In genomic region chr16:97312960-97313686, GRCm38 (mm10) we compare ENCODE assay signal across 9 mouse cellular contexts. TPM values are rescaled to one million over a fixed set of nuclear protein-coding genes. Genes with fewer than 3 reads are reported as not detected.
DNase-seq lines count a peak whose midpoint lies in the region; ATAC-seq and TF ChIP-seq lines count a peak whose summit lies in the region.
"Had no signal": no experiment of that assay in that cellular context is flagged by ENCODE, and none has a peak within 500 bp of the region (broad histone marks: within the 10 kb centered on the region; RNA-seq: fewer than 3 reads in every experiment).

No protein-coding gene starts in this region.

- H3K9ac ChIP-seq in kidney, embryonic 16.5 days (replicated peaks; ENCODE audit: low read length), result no peak overlapping the region
- H3K9ac ChIP-seq in limb, embryonic 13.5 days, result no peak overlapping the region
- H3K9ac ChIP-seq in stomach, postnatal 0 days (ENCODE audit: low read length), result no peak overlapping the region
- H3K9ac ChIP-seq: embryonic facial prominence, embryonic 15.5 days had no signal

- no peaks in the 10 kb centered on the region for H3K9me3 ChIP-seq in embryonic facial prominence, embryonic 10.5 days
- no peaks in the 10 kb centered on the region for H3K9me3 ChIP-seq in heart, embryonic 10.5 days
- no peaks in the 10 kb centered on the region for H3K9me3 ChIP-seq in kidney, embryonic 16.5 days (ENCODE audit: low read length)
- H3K9me3 ChIP-seq in limb, embryonic 13.5 days, result no peaks in the 10 kb centered on the region
- no peaks in the 10 kb centered on the region for H3K9me3 ChIP-seq in stomach, postnatal 0 days (ENCODE audit: control insufficient read depth, low read length)
- H3K9me3 ChIP-seq: embryonic facial prominence, embryonic 15.5 days had no signal

- H3K4me3 ChIP-seq in embryonic facial prominence, embryonic 10.5 days, result no peak overlapping the region
- H3K4me3 ChIP-seq in heart, embryonic 10.5 days, result no peak overlapping the region
- no peak overlapping the region for H3K4me3 ChIP-seq in kidney, embryonic 16.5 days (ENCODE audit: low read length)
- H3K4me3 ChIP-seq in limb, embryonic 13.5 days, result no peak overlapping the region
- no peak overlapping the region for H3K4me3 ChIP-seq in stomach, postnatal 0 days (ENCODE audit: low read depth, low read length)
- H3K4me3 ChIP-seq: embryonic facial prominence, embryonic 15.5 days had no signal

- DNase-seq in B cell, adult 2 months, result peak; percentile 60 to 61
- peak; percentile 70 for DNase-seq in adrenal gland, adult 2 months
- peak; percentile 80 for DNase-seq in embryonic facial prominence, embryonic 10.5 days (ENCODE audit: low spot score)
- peak; percentile 75 for DNase-seq in heart, embryonic 10.5 days (ENCODE audit: low spot score)
- peak; percentile 74 for DNase-seq in naive thymus-derived CD4-positive, alpha-beta T cell, adult 2 months (ENCODE audit: low read depth)
- DNase-seq in stomach, postnatal 0 days (ENCODE audit: low spot score), result peak; percentile 82

- H3K36me3 ChIP-seq in embryonic facial prominence, embryonic 10.5 days (replicated peaks), result no peaks in the 10 kb centered on the region
- no peaks in the 10 kb centered on the region for H3K36me3 ChIP-seq in heart, embryonic 10.5 days
- no peaks in the 10 kb centered on the region for H3K36me3 ChIP-seq in kidney, embryonic 16.5 days (ENCODE audit: insufficient read depth, low read length)
- H3K36me3 ChIP-seq in limb, embryonic 13.5 days, result no peaks in the 10 kb centered on the region
- H3K36me3 ChIP-seq in stomach, postnatal 0 days (ENCODE audit: control insufficient read depth, insufficient read depth, low read length), result no peaks in the 10 kb centered on the region
- H3K36me3 ChIP-seq: embryonic facial prominence, embryonic 15.5 days had no signal

- H3K27me3 ChIP-seq in embryonic facial prominence, embryonic 10.5 days (replicated peaks; ENCODE audit: low read depth, poor library complexity, severe bottlenecking), result 0 out of 2 replicates have a peak, but pooled peaks cover 3% of the 10 kb centered on the region
- no peaks in the 10 kb centered on the region for H3K27me3 ChIP-seq in heart, embryonic 10.5 days (ENCODE audit: insufficient read depth, poor library complexity, severe bottlenecking)
- H3K27me3 ChIP-seq in kidney, embryonic 16.5 days (ENCODE audit: insufficient read depth, low read length), result no peaks in the 10 kb centered on the region
- H3K27me3 ChIP-seq in limb, embryonic 13.5 days, result no peaks in the 10 kb centered on the region
- no peaks in the 10 kb centered on the region for H3K27me3 ChIP-seq in stomach, postnatal 0 days (ENCODE audit: control insufficient read depth, insufficient read depth, low read length)
- H3K27me3 ChIP-seq: embryonic facial prominence, embryonic 15.5 days had no signal

- peaks cover 18% of the 10 kb centered on the region for H3K4me1 ChIP-seq in embryonic facial prominence, embryonic 10.5 days
- H3K4me1 ChIP-seq in heart, embryonic 10.5 days, result peaks cover 13% of the 10 kb centered on the region; the same call in 1 of the 2 replicates
- no peaks in the 10 kb centered on the region for H3K4me1 ChIP-seq in kidney, embryonic 16.5 days (ENCODE audit: insufficient read depth, low read length)
- H3K4me1 ChIP-seq in limb, embryonic 13.5 days, result peaks cover 7% of the 10 kb centered on the region; the same call in 1 of the 2 replicates
- no peaks in the 10 kb centered on the region for H3K4me1 ChIP-seq in stomach, postnatal 0 days (replicated peaks; ENCODE audit: control insufficient read depth, insufficient read depth)
- H3K4me1 ChIP-seq: embryonic facial prominence, embryonic 15.5 days had no signal

- TF ChIP-seq CTCF in stomach, postnatal 0 days (IDR thresholded peaks at IDR 0.05; ENCODE audit: low read depth), result peak; percentile 88

- no peak for TF ChIP-seq EP300 in stomach, postnatal 0 days (optimal IDR thresholded peaks at IDR 0.05)

- no peak overlapping the region for H3K4me2 ChIP-seq in kidney, embryonic 16.5 days (replicated peaks; ENCODE audit: low read depth, low read length)
- no peak overlapping the region for H3K4me2 ChIP-seq in limb, embryonic 13.5 days (replicated peaks)
- no peak overlapping the region for H3K4me2 ChIP-seq in stomach, postnatal 0 days (replicated peaks; ENCODE audit: low read depth)
- H3K4me2 ChIP-seq: embryonic facial prominence, embryonic 15.5 days had no signal

- peak; percentile 72; the same call in 1 of the 2 replicates for ATAC-seq in kidney, embryonic 16.5 days (ENCODE audit: low FRiP score, low TSS enrichment)
- ATAC-seq in limb, embryonic 13.5 days (ENCODE audit: low FRiP score, low read depth), result peak; percentile 56
- ATAC-seq in stomach, postnatal 0 days (ENCODE audit: low FRiP score, low TSS enrichment), result peak; percentile 58

- H3K27ac ChIP-seq in embryonic facial prominence, embryonic 10.5 days (replicated peaks), result no peak overlapping the region; the same call in 1 of the 2 replicates
- peak overlapping the region; percentile 36; the same call in 1 of the 2 replicates for H3K27ac ChIP-seq in heart, embryonic 10.5 days
- H3K27ac ChIP-seq in kidney, embryonic 16.5 days (ENCODE audit: low read length), result no peak overlapping the region
- no peak overlapping the region for H3K27ac ChIP-seq in limb, embryonic 13.5 days
- H3K27ac ChIP-seq in stomach, postnatal 0 days (replicated peaks), result no peak overlapping the region
- H3K27ac ChIP-seq: embryonic facial prominence, embryonic 15.5 days had no signal

- whole genome bisulfite sequencing in embryonic facial prominence, embryonic 10.5 days, result 25% methylated on average over 10 of the region's 10 CpGs
- WGBS in heart, embryonic 10.5 days, result 29% methylated on average over 10 of the region's 10 CpGs
- 33% methylated on average over 10 of the region's 10 CpGs for WGBS in kidney, embryonic 16.5 days
- WGBS in limb, embryonic 13.5 days, result 27% methylated on average over 10 of the region's 10 CpGs
- WGBS in stomach, postnatal 0 days, result 25% methylated on average over 10 of the region's 10 CpGs

RNA-seq across cellular contexts. Expression of gene Bace2, which starts 43.4 kb away (rescaled TPM):
- 10 to 100 TPM; 13.4 to 26.0 TPM for total RNA-seq in adrenal gland, adult 2 months (2021)
- polyA plus RNA-seq in adrenal gland, adult 2 months (2012; rRNA removed), result 3.5 and 4.6 TPM in 2 replicates
- polyA plus RNA-seq in embryonic facial prominence, embryonic 10.5 days (2016; fragmentation: Nextera tagmentation; extraction: Ambion mirVana), result 1.2 and 2.8 TPM in 2 replicates
- 17.7 and 43.1 TPM in 2 replicates for polyA plus RNA-seq in heart, embryonic 10.5 days (2016; fragmentation: Nextera tagmentation; extraction: Ambion mirVana)
- polyA plus RNA-seq in kidney, embryonic 16.5 days (2015; fragmentation: Nextera tagmentation; extraction: Ambion mirVana), result 10.0 and 11.2 TPM in 2 replicates
- polyA plus RNA-seq in limb, embryonic 13.5 days (2015; fragmentation: Nextera tagmentation; extraction: Ambion mirVana), result 5.2 and 8.4 TPM in 2 replicates
- polyA plus RNA-seq in stomach, postnatal 0 days (2015; fragmentation: Nextera tagmentation; extraction: Ambion mirVana), result 205 and 216 TPM in 2 replicates
